Mouse (Mus musculus) bone marrow, adult 2 months (tissue): ENCODE data around the gene Itga3.

Experiments
- CTCF ChIP-seq: fragments of 200-500 bp; IDR thresholded peaks from 2 replicates; pipeline ENCODE4 v1.5.1; 2011; ENCODE audit warnings: low read length, control low read depth; ENCODE audit not compliant: control insufficient read depth, insufficient read depth
- POLR2A ChIP-seq: fragments of 200-500 bp; IDR thresholded peaks from 2 replicates; pipeline ENCODE4 v1.6.1; 2011; ENCODE audit warnings: low read depth, mild to moderate bottlenecking, control low read depth, low read length, borderline replicate concordance; ENCODE audit not compliant: control insufficient read depth

DNA sequence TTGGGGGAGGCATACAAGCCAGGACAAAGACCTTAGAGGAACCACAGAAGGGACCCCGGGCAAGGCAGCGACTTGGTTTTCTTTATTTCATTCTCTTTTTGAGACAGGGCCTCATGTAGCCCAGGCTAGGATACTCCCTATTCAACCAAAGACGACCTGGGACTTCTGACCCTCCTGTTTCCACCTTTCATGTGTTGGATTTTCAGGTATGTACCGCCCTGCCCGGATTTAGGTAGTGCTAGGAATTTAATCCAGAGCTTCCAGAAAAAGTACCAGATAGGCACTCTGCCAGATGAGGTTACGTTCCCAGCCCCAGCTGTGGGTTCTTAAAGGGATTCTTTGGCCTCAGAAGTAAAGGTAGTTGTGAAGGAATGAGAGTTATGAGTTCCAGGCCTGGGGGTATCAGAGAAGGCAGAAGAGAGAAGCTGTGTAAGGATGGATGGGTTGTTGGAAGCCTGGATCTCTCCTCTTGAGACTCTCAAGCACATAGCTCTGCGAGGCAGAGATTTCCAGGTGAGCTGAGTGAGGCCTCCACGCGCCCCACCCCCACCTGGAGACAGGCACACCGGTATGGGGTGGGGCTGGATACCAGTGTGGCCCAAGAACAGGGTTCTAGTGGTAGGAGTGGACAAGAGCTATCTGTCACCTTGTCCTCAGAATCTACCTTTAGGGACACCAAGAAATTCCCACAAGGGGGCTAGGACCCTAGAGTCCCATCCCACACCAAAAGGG lies 7.2 kb downstream of the Itga3 start:
- TF ChIP-seq POLR2A (no peak), CTCF (no peak)
